Comparison of ENCODE assay signal across 8 mouse cellular contexts in the genomic region with DNA sequence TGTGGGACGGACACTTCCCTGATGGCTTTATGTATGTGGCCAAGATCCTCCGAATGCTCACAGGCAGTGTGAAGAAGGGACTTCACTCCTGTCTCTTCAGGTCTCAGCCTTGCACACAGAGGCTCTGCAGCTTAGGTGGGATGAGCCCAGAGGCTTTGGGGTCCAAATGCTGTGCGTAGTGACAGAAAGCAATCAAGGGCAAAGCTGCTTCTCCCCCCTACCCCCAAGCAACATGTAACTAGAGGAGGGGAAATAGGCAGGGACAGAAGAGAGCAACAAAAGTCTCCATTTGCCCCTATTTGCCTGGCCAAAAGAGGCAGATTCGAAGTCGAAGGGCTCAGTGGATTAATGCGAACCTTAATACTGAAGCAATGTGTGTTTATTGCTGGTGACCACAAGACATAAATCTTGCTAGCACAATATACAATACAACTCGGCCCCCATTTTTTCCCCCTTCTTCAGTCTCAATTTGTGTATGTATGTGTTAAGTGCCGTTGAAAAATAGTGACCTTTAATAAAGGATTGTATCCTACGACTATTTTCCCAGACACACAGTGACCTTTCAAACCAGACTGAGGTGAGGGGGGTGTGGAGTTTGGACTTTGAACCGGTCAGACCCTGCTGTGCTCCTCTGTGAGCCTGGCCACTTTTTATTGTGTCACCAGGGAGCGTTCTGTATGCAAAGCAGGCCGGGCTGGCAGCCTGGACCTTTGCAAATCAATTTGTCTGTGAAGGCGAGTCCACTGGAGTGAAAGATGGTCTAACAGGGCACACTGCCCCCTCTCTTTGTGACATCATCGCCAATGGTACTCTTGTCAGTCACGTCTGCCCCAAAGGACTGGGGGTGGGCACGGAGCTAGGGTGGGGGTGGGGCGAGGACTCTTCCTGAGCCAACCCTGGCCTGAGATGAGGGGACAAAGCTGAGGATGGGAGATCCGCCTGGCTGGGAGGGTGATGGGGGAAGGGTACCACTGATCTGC.
A peak's percentile ranks its signal among the peaks of the same experiment; 100 is the strongest.
DNase-seq lines count a peak whose midpoint lies in the region; ATAC-seq lines count a peak whose summit lies in the region.

No protein-coding gene starts in this region.

- H3K27ac ChIP-seq in heart, embryonic 11.5 days (ENCODE audit: low read depth, low read length) = no peak overlapping the region
- no peak overlapping the region; the same call in 1 of the 2 replicates for H3K27ac ChIP-seq in liver, embryonic 13.5 days
- no peak overlapping the region for H3K27ac ChIP-seq in stomach, embryonic 14.5 days (ENCODE audit: low read length)

- H3K4me1 ChIP-seq in heart, embryonic 11.5 days (ENCODE audit: control insufficient read depth, insufficient read depth, low read length) = peaks cover 9% of the 10 kb centered on the region; the same call in 1 of the 2 replicates
- peaks cover 9% of the 10 kb centered on the region for H3K4me1 ChIP-seq in liver, embryonic 13.5 days (replicated peaks)
- H3K4me1 ChIP-seq in stomach, embryonic 14.5 days (ENCODE audit: control insufficient read depth, insufficient read depth, low read length) = peaks cover 5% of the 10 kb centered on the region; the same call in 1 of the 2 replicates

- no peaks in the 10 kb centered on the region for H3K9me3 ChIP-seq in heart, embryonic 11.5 days (replicated peaks; ENCODE audit: control insufficient read depth, low read length)
- no peaks in the 10 kb centered on the region for H3K9me3 ChIP-seq in liver, embryonic 13.5 days (replicated peaks)
- no peaks in the 10 kb centered on the region for H3K9me3 ChIP-seq in stomach, embryonic 14.5 days (ENCODE audit: control insufficient read depth, low read depth, low read length)

- H3K36me3 ChIP-seq in heart, embryonic 11.5 days (ENCODE audit: control insufficient read depth, insufficient read depth, low read length) = no peaks in the 10 kb centered on the region
- no peaks in the 10 kb centered on the region for H3K36me3 ChIP-seq in liver, embryonic 13.5 days
- no peaks in the 10 kb centered on the region for H3K36me3 ChIP-seq in stomach, embryonic 14.5 days (ENCODE audit: control insufficient read depth, insufficient read depth, low read length)

- no peak for ATAC-seq in heart, embryonic 11.5 days (replicated peaks; ENCODE audit: insufficient number of reproducible peaks, low FRiP score, low TSS enrichment)
- ATAC-seq in liver, embryonic 13.5 days (ENCODE audit: low read depth) = peak; percentile 64
- ATAC-seq in stomach, embryonic 14.5 days (ENCODE audit: insufficient number of reproducible peaks, insufficient read depth, low FRiP score, low read depth) = 0 out of 2 replicates have a peak, but pooled peaks have one; percentile 63
- ATAC-seq in activated CD4-positive, CD25-positive, alpha-beta regulatory T cell, adult 4 months = no peak

- WGBS in heart, embryonic 11.5 days (ENCODE audit: insufficient replicate concordance) = 28% methylated on average over 18 of the region's 18 CpGs
- 40% methylated on average over 18 of the region's 18 CpGs for WGBS in liver, embryonic 13.5 days (ENCODE audit: insufficient replicate concordance)
- WGBS in stomach, embryonic 14.5 days = 34% methylated on average over 18 of the region's 18 CpGs

- no peak overlapping the region for H3K4me3 ChIP-seq in heart, embryonic 11.5 days (ENCODE audit: low read depth, low read length)
- H3K4me3 ChIP-seq in liver, embryonic 13.5 days (replicated peaks) = no peak overlapping the region
- H3K4me3 ChIP-seq in stomach, embryonic 14.5 days (ENCODE audit: low read depth, low read length) = no peak overlapping the region

- intact Hi-C loops in heart, postnatal 25 days (cut with DNase I) = no loop called here

- DNase-seq in heart, postnatal 25 days (ENCODE audit: low spot score) = no peak
- peak; percentile 73 for DNase-seq in kidney, adult 11 months
- DNase-seq in liver, embryonic 13.5 days = no peak
- no peak for DNase-seq in left cerebral cortex, adult 9 months (ENCODE audit: low spot score in 2 of 2)
- DNase-seq in right cerebral cortex, postnatal 14 days = no peak

- peak overlapping the region; percentile 32 for H3K4me2 ChIP-seq in heart, embryonic 11.5 days
- peak overlapping the region; percentile 12; the same call in 1 of the 2 replicates for H3K4me2 ChIP-seq in liver, embryonic 13.5 days
- no peak overlapping the region for H3K4me2 ChIP-seq in stomach, embryonic 14.5 days (replicated peaks; ENCODE audit: low read depth, low read length)

- H3K9ac ChIP-seq in heart, embryonic 11.5 days (ENCODE audit: low read depth, low read length) = no peak overlapping the region
- H3K9ac ChIP-seq in liver, embryonic 13.5 days = no peak overlapping the region
- no peak overlapping the region for H3K9ac ChIP-seq in stomach, embryonic 14.5 days (replicated peaks; ENCODE audit: low read depth, low read length)

- 0 out of 2 replicates have a peak, but pooled peaks cover 3% of the 10 kb centered on the region for H3K27me3 ChIP-seq in heart, embryonic 11.5 days (ENCODE audit: control insufficient read depth, insufficient read depth, low read length)
- H3K27me3 ChIP-seq in liver, embryonic 13.5 days = peaks cover 21% of the 10 kb centered on the region
- H3K27me3 ChIP-seq in stomach, embryonic 14.5 days (ENCODE audit: control insufficient read depth, insufficient read depth, low read length) = no peaks in the 10 kb centered on the region

Comparison
In these comparisons a context has a peak if more than half of its experiments do, and no peak if none do; other contexts are left out.
1. ATAC-seq: peak in liver, embryonic 13.5 days (single experiment) and stomach, embryonic 14.5 days (single experiment); none in heart, embryonic 11.5 days (single experiment) and activated CD4-positive, CD25-positive, alpha-beta regulatory T cell, adult 4 months (single experiment).